8 mouse cellular contexts compared by ENCODE assay signal in genomic region chr9:40456191-40456590, GRCm38 (mm10).
DNase-seq lines count a peak whose midpoint lies in the region; ATAC-seq and TF ChIP-seq lines count a peak whose summit lies in the region.

No protein-coding gene starts in this region.

- WGBS in kidney, postnatal 0 days: 2% methylated on average over 7 of the region's 7 CpGs
- 0% methylated on average over 7 of the region's 7 CpGs for WGBS in heart, embryonic 10.5 days
- 0% methylated on average over 7 of the region's 7 CpGs for WGBS in limb, embryonic 10.5 days

- peak overlapping the region; percentile 85 for H3K27ac ChIP-seq in kidney, postnatal 0 days
- peak overlapping the region; percentile 91 for H3K27ac ChIP-seq in heart, embryonic 10.5 days
- peak overlapping the region; percentile 72; the same call in 1 of the 2 replicates for H3K27ac ChIP-seq in limb, embryonic 10.5 days
- peak overlapping the region; percentile 73 for H3K27ac ChIP-seq in testis, adult 2 months (ENCODE audit: control insufficient read depth, insufficient read depth, low read depth, low read length)

- H3K4me2 ChIP-seq in kidney, postnatal 0 days (ENCODE audit: low read length): peak overlapping the region; percentile 98

- peak overlapping the region; percentile 70 for H3K4me3 ChIP-seq in kidney, postnatal 0 days (replicated peaks; ENCODE audit: low read depth, low read length)
- peak overlapping the region; percentile 83 for H3K4me3 ChIP-seq in heart, embryonic 10.5 days
- H3K4me3 ChIP-seq in limb, embryonic 10.5 days: peak overlapping the region; percentile 64
- H3K4me3 ChIP-seq in testis, adult 2 months (ENCODE audit: control insufficient read depth, low read depth, low read length): peak overlapping the region; percentile 80

- no peaks in the 10 kb centered on the region for H3K36me3 ChIP-seq in kidney, postnatal 0 days (ENCODE audit: insufficient read depth, low read length)
- H3K36me3 ChIP-seq in heart, embryonic 10.5 days: no peaks in the 10 kb centered on the region
- no peaks in the 10 kb centered on the region for H3K36me3 ChIP-seq in limb, embryonic 10.5 days
- no peaks in the 10 kb centered on the region for H3K36me3 ChIP-seq in testis, adult 2 months (ENCODE audit: control insufficient read depth, insufficient read depth, low read length)

- DNase-seq in kidney, postnatal 0 days (ENCODE audit: low spot score): peak; percentile 94
- DNase-seq in kidney, adult 11 months: no peak
- peak; percentile 42 to 50 for DNase-seq in cerebellum, adult 18-20 months
- peak; percentile 82 for DNase-seq in heart, embryonic 10.5 days (ENCODE audit: low spot score)
- DNase-seq in limb, embryonic 10.5 days (ENCODE audit: low spot score): peak; percentile 68
- no peak for DNase-seq in layer of hippocampus, adult 9-10 months (ENCODE audit: low spot score)

- 0 out of 2 replicates have a peak, but pooled peaks cover 9% of the 10 kb centered on the region for H3K4me1 ChIP-seq in kidney, postnatal 0 days (replicated peaks; ENCODE audit: insufficient read depth, low read length)
- peaks cover 59% of the 10 kb centered on the region for H3K4me1 ChIP-seq in heart, embryonic 10.5 days
- peaks cover 22% of the 10 kb centered on the region for H3K4me1 ChIP-seq in limb, embryonic 10.5 days
- H3K4me1 ChIP-seq in testis, adult 2 months (ENCODE audit: control insufficient read depth, insufficient read depth, low read length): peaks cover 12% of the 10 kb centered on the region

- ATAC-seq in kidney, postnatal 0 days (replicated peaks; ENCODE audit: low FRiP score, low read depth): peak; percentile 78
- ATAC-seq in megakaryocyte-erythroid progenitor cell, adult 5-6 weeks (replicated peaks; ENCODE audit: low FRiP score, low TSS enrichment, poor library complexity, severe bottlenecking): peak; percentile 32

- no peak for TF ChIP-seq CTCF in kidney, postnatal 0 days (IDR thresholded peaks at IDR 0.05; ENCODE audit: low read depth)
- TF ChIP-seq CTCF in testis, adult 2 months (IDR thresholded peaks at IDR 0.05; ENCODE audit: control insufficient read depth, insufficient read depth, insufficient replicate concordance, low read depth, low read length): no peak

- peak overlapping the region; percentile 63 for H3K9ac ChIP-seq in kidney, postnatal 0 days (ENCODE audit: low read depth, low read length)

- peak; percentile 37 for TF ChIP-seq POLR2A in testis, adult 2 months (IDR thresholded peaks at IDR 0.05; ENCODE audit: control insufficient read depth, low read depth, low read length)

- H3K9me3 ChIP-seq in kidney, postnatal 0 days (replicated peaks; ENCODE audit: low read length): no peaks in the 10 kb centered on the region
- no peaks in the 10 kb centered on the region for H3K9me3 ChIP-seq in heart, embryonic 10.5 days
- no peaks in the 10 kb centered on the region for H3K9me3 ChIP-seq in limb, embryonic 10.5 days (replicated peaks)

- no peaks in the 10 kb centered on the region for H3K27me3 ChIP-seq in kidney, postnatal 0 days (ENCODE audit: insufficient read depth, low read length)
- 0 out of 2 replicates have a peak, but pooled peaks cover 12% of the 10 kb centered on the region for H3K27me3 ChIP-seq in heart, embryonic 10.5 days (ENCODE audit: insufficient read depth, poor library complexity, severe bottlenecking)
- H3K27me3 ChIP-seq in limb, embryonic 10.5 days (ENCODE audit: low read depth, poor library complexity, severe bottlenecking): peaks cover 40% of the 10 kb centered on the region
- no peaks in the 10 kb centered on the region; the same call in 1 of the 2 replicates for H3K27me3 ChIP-seq in testis, adult 2 months (ENCODE audit: control insufficient read depth, insufficient read depth, low read length)

Comparison
In these comparisons a context has a peak if more than half of its experiments do, and no peak if none do; other contexts are left out.
1. DNase-seq: peak in kidney, postnatal 0 days (single experiment), cerebellum, adult 18-20 months (2 of 2), heart, embryonic 10.5 days (single experiment) and limb, embryonic 10.5 days (single experiment); none in kidney, adult 11 months (single experiment) and layer of hippocampus, adult 9-10 months (single experiment).
2. Peak in every context shown above with its lines, with median percentiles within 50 percentile points of each other: H3K27ac ChIP-seq and H3K4me3 ChIP-seq.